Comparison of ENCODE assay signal across 8 mouse cellular contexts in genomic region chr16:30066852-30067301, GRCm38 (mm10). TPM values are rescaled to one million over a fixed set of nuclear protein-coding genes. Genes with fewer than 3 reads are reported as not detected.
A peak's percentile ranks its signal among the peaks of the same experiment; 100 is the strongest.
DNase-seq lines count a peak whose midpoint lies in the region; ATAC-seq lines count a peak whose summit lies in the region.

No protein-coding gene starts in this region.

- H3K27me3 ChIP-seq in embryonic facial prominence, embryonic 14.5 days (replicated peaks; ENCODE audit: control insufficient read depth, insufficient read depth, low read length) = no peaks in the 10 kb centered on the region
- H3K27me3 ChIP-seq in heart, embryonic 13.5 days (replicated peaks) = peaks cover 2% of the 10 kb centered on the region
- no peaks in the 10 kb centered on the region for H3K27me3 ChIP-seq in kidney, embryonic 16.5 days (ENCODE audit: insufficient read depth, low read length)
- peaks cover 77% of the 10 kb centered on the region for H3K27me3 ChIP-seq in liver, embryonic 11.5 days (replicated peaks; ENCODE audit: control insufficient read depth, insufficient read depth, low read length)
- no peaks in the 10 kb centered on the region for H3K27me3 ChIP-seq in stomach, embryonic 16.5 days (ENCODE audit: control insufficient read depth, insufficient read depth, low read length)

- no peaks in the 10 kb centered on the region for H3K9me3 ChIP-seq in embryonic facial prominence, embryonic 14.5 days (ENCODE audit: control insufficient read depth, low read length)
- H3K9me3 ChIP-seq in heart, embryonic 13.5 days = no peaks in the 10 kb centered on the region
- H3K9me3 ChIP-seq in kidney, embryonic 16.5 days (ENCODE audit: low read length) = no peaks in the 10 kb centered on the region
- H3K9me3 ChIP-seq in liver, embryonic 11.5 days (ENCODE audit: control insufficient read depth, low read length) = no peaks in the 10 kb centered on the region
- no peaks in the 10 kb centered on the region for H3K9me3 ChIP-seq in stomach, embryonic 16.5 days (replicated peaks; ENCODE audit: control insufficient read depth, low read length)

- peaks cover 33% of the 10 kb centered on the region for H3K4me1 ChIP-seq in embryonic facial prominence, embryonic 14.5 days (ENCODE audit: control insufficient read depth, insufficient read depth, low read length)
- H3K4me1 ChIP-seq in heart, embryonic 13.5 days = peaks cover 51% of the 10 kb centered on the region
- peaks cover 45% of the 10 kb centered on the region for H3K4me1 ChIP-seq in kidney, embryonic 16.5 days (ENCODE audit: insufficient read depth, low read length)
- H3K4me1 ChIP-seq in liver, embryonic 11.5 days (replicated peaks; ENCODE audit: control insufficient read depth, insufficient read depth, low read length) = peaks cover 39% of the 10 kb centered on the region
- H3K4me1 ChIP-seq in stomach, embryonic 16.5 days (ENCODE audit: control insufficient read depth, insufficient read depth, low read length) = peaks cover 37% of the 10 kb centered on the region

- no peak for ATAC-seq in embryonic facial prominence, embryonic 14.5 days (ENCODE audit: low read depth)
- no peak for ATAC-seq in heart, embryonic 13.5 days (ENCODE audit: extremely low read depth, insufficient number of reproducible peaks, low FRiP score, low TSS enrichment)
- ATAC-seq in kidney, embryonic 16.5 days (ENCODE audit: low FRiP score, low TSS enrichment) = no peak
- ATAC-seq in liver, embryonic 11.5 days (replicated peaks; ENCODE audit: low FRiP score) = no peak
- ATAC-seq in stomach, embryonic 16.5 days (ENCODE audit: insufficient read depth, low FRiP score) = no peak

- H3K4me3 ChIP-seq in embryonic facial prominence, embryonic 14.5 days (ENCODE audit: low read depth, low read length) = peak overlapping the region; percentile 48
- peak overlapping the region; percentile 71 for H3K4me3 ChIP-seq in heart, embryonic 13.5 days
- H3K4me3 ChIP-seq in kidney, embryonic 16.5 days (ENCODE audit: low read length) = peak overlapping the region; percentile 93
- peak overlapping the region; percentile 52 for H3K4me3 ChIP-seq in liver, embryonic 11.5 days (ENCODE audit: low read depth, low read length)
- H3K4me3 ChIP-seq in stomach, embryonic 16.5 days (replicated peaks; ENCODE audit: low read length) = peak overlapping the region; percentile 71

- H3K4me2 ChIP-seq in embryonic facial prominence, embryonic 14.5 days (ENCODE audit: low read depth, low read length) = peak overlapping the region; percentile 91
- peak overlapping the region; percentile 89 for H3K4me2 ChIP-seq in heart, embryonic 13.5 days
- H3K4me2 ChIP-seq in kidney, embryonic 16.5 days (replicated peaks; ENCODE audit: low read depth, low read length) = peak overlapping the region; percentile 90
- peak overlapping the region; percentile 94 for H3K4me2 ChIP-seq in liver, embryonic 11.5 days
- H3K4me2 ChIP-seq in stomach, embryonic 16.5 days (ENCODE audit: low read depth, low read length) = peak overlapping the region; percentile 94

- peak overlapping the region; percentile 74 for H3K9ac ChIP-seq in embryonic facial prominence, embryonic 14.5 days (ENCODE audit: low read depth, low read length)
- peak overlapping the region; percentile 88 for H3K9ac ChIP-seq in heart, embryonic 13.5 days
- H3K9ac ChIP-seq in kidney, embryonic 16.5 days (replicated peaks; ENCODE audit: low read length) = peak overlapping the region; percentile 92
- H3K9ac ChIP-seq in liver, embryonic 11.5 days (ENCODE audit: low read depth, low read length) = peak overlapping the region; percentile 46
- H3K9ac ChIP-seq in stomach, embryonic 16.5 days (ENCODE audit: low read length) = peak overlapping the region; percentile 93

- H3K36me3 ChIP-seq in embryonic facial prominence, embryonic 14.5 days (ENCODE audit: control insufficient read depth, insufficient read depth, low read length) = no peaks in the 10 kb centered on the region
- no peaks in the 10 kb centered on the region for H3K36me3 ChIP-seq in heart, embryonic 13.5 days
- no peaks in the 10 kb centered on the region for H3K36me3 ChIP-seq in kidney, embryonic 16.5 days (ENCODE audit: insufficient read depth, low read length)
- H3K36me3 ChIP-seq in liver, embryonic 11.5 days (ENCODE audit: control insufficient read depth, insufficient read depth, low read length) = no peaks in the 10 kb centered on the region
- H3K36me3 ChIP-seq in stomach, embryonic 16.5 days (ENCODE audit: control insufficient read depth, insufficient read depth, low read length) = no peaks in the 10 kb centered on the region

- 0% methylated on average over 15 of the region's 46 CpGs for WGBS in embryonic facial prominence, embryonic 14.5 days
- under 1% methylated on average over 37 of the region's 46 CpGs for WGBS in heart, embryonic 13.5 days
- 0% methylated on average over 29 of the region's 46 CpGs for WGBS in kidney, embryonic 16.5 days
- WGBS in liver, embryonic 11.5 days = under 1% methylated on average over 46 of the region's 46 CpGs
- under 1% methylated on average over 46 of the region's 46 CpGs for WGBS in stomach, embryonic 16.5 days

- DNase-seq in 416B (ENCODE audit: low read depth) = peak; percentile 79
- peak; percentile 92 for DNase-seq in adrenal gland, postnatal 10 days
- DNase-seq in embryonic facial prominence, embryonic 14.5 days (ENCODE audit: low spot score) = peak; percentile 90
- peak; percentile 87 for DNase-seq in liver, embryonic 11.5 days (ENCODE audit: low spot score)
- peak; percentile 71 for DNase-seq in naive thymus-derived CD4-positive, alpha-beta T cell, adult 2 months (ENCODE audit: low read depth)

- H3K27ac ChIP-seq in embryonic facial prominence, embryonic 14.5 days (replicated peaks; ENCODE audit: low read depth, low read length) = peak overlapping the region; percentile 87
- H3K27ac ChIP-seq in heart, embryonic 13.5 days (replicated peaks) = peak overlapping the region; percentile 99
- H3K27ac ChIP-seq in kidney, embryonic 16.5 days (ENCODE audit: low read length) = peak overlapping the region; percentile 98
- peak overlapping the region; percentile 86 for H3K27ac ChIP-seq in liver, embryonic 11.5 days (ENCODE audit: low read depth, low read length)
- H3K27ac ChIP-seq in stomach, embryonic 16.5 days (ENCODE audit: low read length) = peak overlapping the region; percentile 90

RNA-seq across cellular contexts. Expression of gene Hes1, which starts 2.7 kb away (rescaled TPM):
- 10 to 100 TPM; 28.7 to 35.5 TPM for total RNA-seq in adrenal gland, postnatal 10 days (2021)
- 49.8 and 53.5 TPM in 2 replicates for polyA plus RNA-seq in embryonic facial prominence, embryonic 14.5 days (2014; fragmentation: Nextera tagmentation; extraction: Ambion mirVana)
- polyA plus RNA-seq in heart, embryonic 13.5 days (2015; fragmentation: Nextera tagmentation; extraction: Ambion mirVana) = 19.9 and 21.4 TPM in 2 replicates
- polyA plus RNA-seq in kidney, embryonic 16.5 days (2015; fragmentation: Nextera tagmentation; extraction: Ambion mirVana) = 45.5 and 45.7 TPM in 2 replicates
- polyA plus RNA-seq in liver, embryonic 11.5 days (2014; fragmentation: Nextera tagmentation; extraction: Ambion mirVana) = 22.6 and 25.3 TPM in 2 replicates
- polyA plus RNA-seq in stomach, embryonic 16.5 days (2015; fragmentation: Nextera tagmentation; extraction: Ambion mirVana) = 34.4 and 38.5 TPM in 2 replicates
